In genomic region chr5:148968179-148968578, GRCm38 (mm10) we compare ENCODE assay signal across 21 mouse cellular contexts. TPM values are rescaled to one million over a fixed set of nuclear protein-coding genes. Genes with fewer than 3 reads are reported as not detected.
A peak's percentile ranks its signal among the peaks of the same experiment; 100 is the strongest.
DNase-seq lines count a peak whose midpoint lies in the region; ATAC-seq and TF ChIP-seq lines count a peak whose summit lies in the region.
"Had no signal": no experiment of that assay in that cellular context is flagged by ENCODE, and none has a peak within 500 bp of the region (broad histone marks: within the 10 kb centered on the region; RNA-seq: fewer than 3 reads in every experiment).

No protein-coding gene starts in this region.

- no peaks in the 10 kb centered on the region for H3K9me3 ChIP-seq in liver, embryonic 13.5 days (replicated peaks)
- no peaks in the 10 kb centered on the region for H3K9me3 ChIP-seq in liver, embryonic 11.5 days (ENCODE audit: control insufficient read depth, low read length)
- H3K9me3 ChIP-seq in hindbrain, embryonic 13.5 days = no peaks in the 10 kb centered on the region
- H3K9me3 ChIP-seq: embryonic facial prominence, embryonic 13.5 days; forebrain, embryonic 12.5 days; heart, embryonic 10.5 days; hindbrain, embryonic 10.5 days had no signal

- no peak for TF ChIP-seq POLR2A in kidney, adult 2 months (IDR thresholded peaks at IDR 0.05; ENCODE audit: low read depth, low read length)

- no peak for DNase-seq in kidney, adult 2 months
- DNase-seq in kidney, postnatal 25 days = no peak
- DNase-seq in liver, embryonic 13.5 days = no peak
- DNase-seq in liver, embryonic 11.5 days (ENCODE audit: low spot score) = no peak
- peak; percentile 41 to 54 for DNase-seq in thymus, postnatal 36 days
- DNase-seq: adrenal gland, postnatal 14 days; cerebellum, adult 11-12 months; cerebellum, adult 9-10 months; cerebellum, postnatal 25 days; gastrocnemius, postnatal 10 days; heart, adult 18-20 months had no signal

- TF ChIP-seq CTCF in kidney, adult 2 months (conservative IDR thresholded peaks at IDR 0.05; ENCODE audit: insufficient read depth, insufficient read length, low read depth, low read length) = no peak

- peak overlapping the region; percentile 61; the same call in 1 of the 2 replicates for H3K27ac ChIP-seq in kidney, adult 2 months (ENCODE audit: insufficient read depth, low read depth, low read length)
- peak overlapping the region; percentile 35 for H3K27ac ChIP-seq in liver, embryonic 13.5 days
- H3K27ac ChIP-seq in liver, embryonic 11.5 days (ENCODE audit: low read depth, low read length) = no peak overlapping the region
- no peak overlapping the region for H3K27ac ChIP-seq in hindbrain, embryonic 13.5 days
- H3K27ac ChIP-seq: embryonic facial prominence, embryonic 13.5 days; forebrain, embryonic 12.5 days; heart, embryonic 10.5 days; hindbrain, embryonic 10.5 days had no signal

- no peak for ATAC-seq in liver, embryonic 13.5 days (ENCODE audit: low read depth)
- no peak for ATAC-seq in liver, embryonic 11.5 days (replicated peaks; ENCODE audit: low FRiP score)
- peak; percentile 26 for ATAC-seq in common myeloid progenitor, adult 5-6 weeks (replicated peaks; ENCODE audit: low read depth, poor library complexity, severe bottlenecking)
- ATAC-seq in hindbrain, embryonic 13.5 days (ENCODE audit: low FRiP score) = no peak
- ATAC-seq: forebrain, embryonic 16.5 days had no signal

- H3K4me3 ChIP-seq in kidney, adult 2 months (ENCODE audit: insufficient read depth, low read depth, low read length) = no peak overlapping the region
- H3K4me3 ChIP-seq in liver, embryonic 13.5 days (replicated peaks) = no peak overlapping the region
- no peak overlapping the region for H3K4me3 ChIP-seq in liver, embryonic 11.5 days (ENCODE audit: low read depth, low read length)
- no peak overlapping the region for H3K4me3 ChIP-seq in hindbrain, embryonic 13.5 days
- H3K4me3 ChIP-seq: embryonic facial prominence, embryonic 13.5 days; forebrain, embryonic 12.5 days; heart, embryonic 10.5 days; hindbrain, embryonic 10.5 days had no signal

- 59% methylated on average over 5 of the region's 5 CpGs for WGBS in kidney, adult 2 months
- WGBS in liver, embryonic 13.5 days (ENCODE audit: insufficient replicate concordance) = 46% methylated on average over 5 of the region's 5 CpGs
- WGBS in liver, embryonic 11.5 days = 57% methylated on average over 5 of the region's 5 CpGs
- 74% methylated on average over 5 of the region's 5 CpGs for WGBS in hindbrain, embryonic 13.5 days

- H3K27me3 ChIP-seq in kidney, adult 2 months (replicated peaks; ENCODE audit: control insufficient read depth, insufficient read depth, low read length) = no peaks in the 10 kb centered on the region
- H3K27me3 ChIP-seq in liver, embryonic 13.5 days = no peaks in the 10 kb centered on the region
- H3K27me3 ChIP-seq in liver, embryonic 11.5 days (replicated peaks; ENCODE audit: control insufficient read depth, insufficient read depth, low read length) = no peaks in the 10 kb centered on the region
- H3K27me3 ChIP-seq in hindbrain, embryonic 13.5 days = no peaks in the 10 kb centered on the region
- H3K27me3 ChIP-seq: embryonic facial prominence, embryonic 13.5 days; forebrain, embryonic 12.5 days had no signal

- no peak overlapping the region for H3K9ac ChIP-seq in liver, embryonic 13.5 days
- H3K9ac ChIP-seq in liver, embryonic 11.5 days (ENCODE audit: low read depth, low read length) = no peak overlapping the region
- H3K9ac ChIP-seq in hindbrain, embryonic 13.5 days = no peak overlapping the region
- H3K9ac ChIP-seq: embryonic facial prominence, embryonic 13.5 days; forebrain, embryonic 12.5 days had no signal

- peaks cover 30% of the 10 kb centered on the region for H3K4me1 ChIP-seq in kidney, adult 2 months (ENCODE audit: control insufficient read depth, insufficient read depth, low read length)
- H3K4me1 ChIP-seq in liver, embryonic 13.5 days (replicated peaks) = peaks cover 79% of the 10 kb centered on the region
- peaks cover 25% of the 10 kb centered on the region for H3K4me1 ChIP-seq in liver, embryonic 11.5 days (replicated peaks; ENCODE audit: control insufficient read depth, insufficient read depth, low read length)
- peaks cover 31% of the 10 kb centered on the region for H3K4me1 ChIP-seq in hindbrain, embryonic 13.5 days (replicated peaks)

- no peaks in the 10 kb centered on the region for H3K36me3 ChIP-seq in kidney, adult 2 months (ENCODE audit: control insufficient read depth, insufficient read depth, low read length)
- H3K36me3 ChIP-seq in liver, embryonic 13.5 days = no peaks in the 10 kb centered on the region
- no peaks in the 10 kb centered on the region for H3K36me3 ChIP-seq in liver, embryonic 11.5 days (ENCODE audit: control insufficient read depth, insufficient read depth, low read length)
- no peaks in the 10 kb centered on the region for H3K36me3 ChIP-seq in hindbrain, embryonic 13.5 days
- H3K36me3 ChIP-seq: embryonic facial prominence, embryonic 13.5 days; forebrain, embryonic 12.5 days; heart, embryonic 10.5 days; hindbrain, embryonic 10.5 days had no signal

- no peak overlapping the region for H3K4me2 ChIP-seq in liver, embryonic 13.5 days
- no peak overlapping the region for H3K4me2 ChIP-seq in liver, embryonic 11.5 days
- no peak overlapping the region for H3K4me2 ChIP-seq in hindbrain, embryonic 13.5 days
- H3K4me2 ChIP-seq: embryonic facial prominence, embryonic 13.5 days; forebrain, embryonic 12.5 days had no signal

RNA-seq across cellular contexts. Expression of gene Gm42791, which starts 26.8 kb away (rescaled TPM):
- not detected in 2 replicates for polyA plus RNA-seq in kidney, adult 2 months (2012; rRNA removed)
- 0.32 and 0.86 TPM in 2 replicates for polyA plus RNA-seq in liver, embryonic 13.5 days (2015; fragmentation: Nextera tagmentation; extraction: Ambion mirVana)
- polyA plus RNA-seq in liver, embryonic 11.5 days (2014; fragmentation: Nextera tagmentation; extraction: Ambion mirVana) = not detected in 2 replicates
- total RNA-seq in common myeloid progenitor, adult 5-6 weeks (2017) = not detected in 2 replicates
- 5.4 and 6.6 TPM in 2 replicates for polyA plus RNA-seq in hindbrain, embryonic 13.5 days (2015; fragmentation: Nextera tagmentation; extraction: Ambion mirVana)
- polyA plus RNA-seq: C2C12; frontal cortex, adult 2 months; heart, embryonic 14.5 days had no signal

RNA-seq across cellular contexts. Expression of gene Katnal1, which starts 39.1 kb away (rescaled TPM):
- polyA plus RNA-seq in kidney, adult 2 months (2012; rRNA removed) = 6.6 and 7.5 TPM in 2 replicates
- 8.4 and 12.7 TPM in 2 replicates for polyA plus RNA-seq in liver, embryonic 13.5 days (2015; fragmentation: Nextera tagmentation; extraction: Ambion mirVana)
- polyA plus RNA-seq in liver, embryonic 11.5 days (2014; fragmentation: Nextera tagmentation; extraction: Ambion mirVana) = 18.9 and 19.5 TPM in 2 replicates
- total RNA-seq in common myeloid progenitor, adult 5-6 weeks (2017) = 9.1 and 10.6 TPM in 2 replicates
- polyA plus RNA-seq in hindbrain, embryonic 13.5 days (2015; fragmentation: Nextera tagmentation; extraction: Ambion mirVana) = 33.4 and 34.4 TPM in 2 replicates

Comparison
In these comparisons a context has a peak if more than half of its experiments do, and no peak if none do; other contexts are left out.
1. H3K27ac ChIP-seq: peak in kidney, adult 2 months (single experiment) and liver, embryonic 13.5 days (single experiment); none in liver, embryonic 11.5 days (single experiment) and hindbrain, embryonic 13.5 days (single experiment).
2. DNase-seq: peak in thymus, postnatal 36 days (2 of 2); none in kidney, adult 2 months (single experiment), kidney, postnatal 25 days (0 of 2), liver, embryonic 13.5 days (single experiment) and liver, embryonic 11.5 days (single experiment).